ENCODE assay signal across 7 mouse cellular contexts in genomic region chr19:29045956-29046650, GRCm38 (mm10). TPM values are rescaled to one million over a fixed set of nuclear protein-coding genes. Genes with fewer than 3 reads are reported as not detected.
DNase-seq lines count a peak whose midpoint lies in the region; ATAC-seq and TF ChIP-seq lines count a peak whose summit lies in the region.

No protein-coding gene starts in this region.

- WGBS in hindbrain, embryonic 11.5 days = 56% methylated on average over 15 of the region's 15 CpGs
- 44% methylated on average over 15 of the region's 15 CpGs for WGBS in liver, embryonic 16.5 days (ENCODE audit: insufficient replicate concordance)

- peaks cover 62% of the 10 kb centered on the region for H3K4me1 ChIP-seq in G1E (ENCODE audit: insufficient read depth, low read depth, low read length)
- no peaks in the 10 kb centered on the region for H3K4me1 ChIP-seq in hindbrain, embryonic 11.5 days (replicated peaks; ENCODE audit: control insufficient read depth, insufficient read depth, low read length)
- peaks cover 18% of the 10 kb centered on the region for H3K4me1 ChIP-seq in liver, embryonic 16.5 days (ENCODE audit: control insufficient read depth, low read depth, low read length)

- no peak overlapping the region for H3K9ac ChIP-seq in hindbrain, embryonic 11.5 days (ENCODE audit: low read depth, low read length)
- peak overlapping the region; percentile 54; the same call in 1 of the 2 replicates for H3K9ac ChIP-seq in liver, embryonic 16.5 days (ENCODE audit: low read depth, low read length)

- ATAC-seq in G1E (ENCODE audit: extremely low read depth, insufficient number of reproducible peaks, low FRiP score, poor library complexity, severe bottlenecking) = 0 out of 2 replicates have a peak, but pooled peaks have one; percentile 19
- ATAC-seq in hindbrain, embryonic 11.5 days (ENCODE audit: low FRiP score) = no peak
- no peak; the same call in 1 of the 2 replicates for ATAC-seq in liver, embryonic 16.5 days (ENCODE audit: low read depth)
- ATAC-seq in granulocyte monocyte progenitor cell, adult 5-6 weeks (replicated peaks; ENCODE audit: poor library complexity, severe bottlenecking) = no peak

- DNase-seq in A20 (ENCODE audit: low read depth, low spot score) = peak; percentile 24
- no peak for DNase-seq in G1E (ENCODE audit: low spot score)
- peak; percentile 33 for DNase-seq in hindbrain, embryonic 11.5 days (ENCODE audit: low spot score)
- no peak for DNase-seq in thymus, adult 18-20 months
- no peak for DNase-seq in B cell, adult 2 months

- H3K27ac ChIP-seq in hindbrain, embryonic 11.5 days (ENCODE audit: low read depth, low read length) = no peak overlapping the region
- H3K27ac ChIP-seq in liver, embryonic 16.5 days (ENCODE audit: low read length) = peak overlapping the region; percentile 12; the same call in 1 of the 2 replicates

- peaks cover 43% of the 10 kb centered on the region for H3K36me3 ChIP-seq in G1E (replicated peaks)
- no peaks in the 10 kb centered on the region for H3K36me3 ChIP-seq in hindbrain, embryonic 11.5 days (ENCODE audit: control insufficient read depth, insufficient read depth, low read length)
- no peaks in the 10 kb centered on the region for H3K36me3 ChIP-seq in liver, embryonic 16.5 days (ENCODE audit: control insufficient read depth, insufficient read depth)

- H3K4me2 ChIP-seq in hindbrain, embryonic 11.5 days (replicated peaks; ENCODE audit: low read depth, low read length) = no peak overlapping the region; the same call in 1 of the 2 replicates
- peak overlapping the region; percentile 92 for H3K4me2 ChIP-seq in liver, embryonic 16.5 days (ENCODE audit: low read depth, low read length)

- H3K9me3 ChIP-seq in G1E (replicated peaks) = no peaks in the 10 kb centered on the region
- no peaks in the 10 kb centered on the region for H3K9me3 ChIP-seq in hindbrain, embryonic 11.5 days (ENCODE audit: control insufficient read depth, low read length)
- no peaks in the 10 kb centered on the region for H3K9me3 ChIP-seq in liver, embryonic 16.5 days (replicated peaks; ENCODE audit: control insufficient read depth, low read length)

- H3K27me3 ChIP-seq in G1E (ENCODE audit: insufficient read depth, low read length) = no peaks in the 10 kb centered on the region
- no peaks in the 10 kb centered on the region for H3K27me3 ChIP-seq in hindbrain, embryonic 11.5 days (ENCODE audit: control insufficient read depth, insufficient read depth, low read length)
- H3K27me3 ChIP-seq in liver, embryonic 16.5 days (ENCODE audit: control insufficient read depth, insufficient read depth, low read depth, low read length) = no peaks in the 10 kb centered on the region

- TF ChIP-seq CTCF in G1E (IDR thresholded peaks at IDR 0.05; ENCODE audit: low read depth, low read length) = no peak

- H3K4me3 ChIP-seq in G1E (ENCODE audit: low read depth, low read length) = peak overlapping the region; percentile 87
- H3K4me3 ChIP-seq in hindbrain, embryonic 11.5 days (ENCODE audit: low read depth, low read length) = no peak overlapping the region
- peak overlapping the region; percentile 74 for H3K4me3 ChIP-seq in liver, embryonic 16.5 days (ENCODE audit: low read depth, low read length)

RNA-seq across cellular contexts. Expression of gene Ak3, which starts 1.7 kb away (rescaled TPM):
- total RNA-seq in G1E (2014; fragmentation: Nextera tagmentation) (158 and 165 TPM in 2 replicates), G1E (2017) (68.5 and 77.6 TPM in 2 replicates)
- polyA plus RNA-seq in G1E (2012) = 27.2 and 37.6 TPM in 2 replicates
- 82.4 and 83.5 TPM in 2 replicates for polyA plus RNA-seq in hindbrain, embryonic 11.5 days (2014; fragmentation: Nextera tagmentation; extraction: Ambion mirVana)
- 42.0 and 47.7 TPM in 2 replicates for polyA plus RNA-seq in liver, embryonic 16.5 days (2015; fragmentation: Nextera tagmentation; extraction: Ambion mirVana)
- total RNA-seq in granulocyte monocyte progenitor cell, adult 5-6 weeks (2014; fragmentation: Nextera tagmentation) = 41.2 and 51.0 TPM in 2 replicates
- total RNA-seq in granulocyte monocyte progenitor cell, adult 5-6 weeks (2017) = 20.5 and 27.8 TPM in 2 replicates

RNA-seq across cellular contexts. Expression of gene Rcl1, which starts 55.1 kb away (rescaled TPM):
- 22.7 and 32.8 TPM in 2 replicates for total RNA-seq in G1E (2014; fragmentation: Nextera tagmentation)
- 47.1 and 49.5 TPM in 2 replicates for total RNA-seq in G1E (2017)
- polyA plus RNA-seq in G1E (2012) = 52.4 and 57.4 TPM in 2 replicates
- 44.7 and 51.1 TPM in 2 replicates for polyA plus RNA-seq in hindbrain, embryonic 11.5 days (2014; fragmentation: Nextera tagmentation; extraction: Ambion mirVana)
- 69.9 and 73.3 TPM in 2 replicates for polyA plus RNA-seq in liver, embryonic 16.5 days (2015; fragmentation: Nextera tagmentation; extraction: Ambion mirVana)
- total RNA-seq in granulocyte monocyte progenitor cell, adult 5-6 weeks (2014; fragmentation: Nextera tagmentation) = 31.7 and 36.0 TPM in 2 replicates
- 67.6 and 82.0 TPM in 2 replicates for total RNA-seq in granulocyte monocyte progenitor cell, adult 5-6 weeks (2017)

RNA-seq across cellular contexts. Expression of gene Cdc37l1, which starts 56.0 kb away (rescaled TPM):
- total RNA-seq in G1E (2014; fragmentation: Nextera tagmentation) (83.8 and 84.1 TPM in 2 replicates), G1E (2017) (59.7 and 64.7 TPM in 2 replicates)
- 4.7 and 5.1 TPM in 2 replicates for polyA plus RNA-seq in G1E (2012)
- 51.5 and 51.7 TPM in 2 replicates for polyA plus RNA-seq in hindbrain, embryonic 11.5 days (2014; fragmentation: Nextera tagmentation; extraction: Ambion mirVana)
- 9.9 and 10.2 TPM in 2 replicates for polyA plus RNA-seq in liver, embryonic 16.5 days (2015; fragmentation: Nextera tagmentation; extraction: Ambion mirVana)
- 41.0 and 49.6 TPM in 2 replicates for total RNA-seq in granulocyte monocyte progenitor cell, adult 5-6 weeks (2014; fragmentation: Nextera tagmentation)
- total RNA-seq in granulocyte monocyte progenitor cell, adult 5-6 weeks (2017) = 31.4 and 37.7 TPM in 2 replicates

Comparison
In these comparisons a context has a peak if more than half of its experiments do, and no peak if none do; other contexts are left out.
1. DNase-seq: peak in A20 (single experiment) and hindbrain, embryonic 11.5 days (single experiment); none in G1E (single experiment), thymus, adult 18-20 months (0 of 2) and B cell, adult 2 months (0 of 2).